Mouse (Mus musculus): ENCODE measurements around the gene 1700003F12Rik. TPM values are rescaled to one million over a fixed set of nuclear protein-coding genes. Genes with fewer than 3 reads are reported as not detected.

Gene 1700003F12Rik
- polyA plus RNA-seq, 1 experiment, result 0.32 TPM

DNA sequence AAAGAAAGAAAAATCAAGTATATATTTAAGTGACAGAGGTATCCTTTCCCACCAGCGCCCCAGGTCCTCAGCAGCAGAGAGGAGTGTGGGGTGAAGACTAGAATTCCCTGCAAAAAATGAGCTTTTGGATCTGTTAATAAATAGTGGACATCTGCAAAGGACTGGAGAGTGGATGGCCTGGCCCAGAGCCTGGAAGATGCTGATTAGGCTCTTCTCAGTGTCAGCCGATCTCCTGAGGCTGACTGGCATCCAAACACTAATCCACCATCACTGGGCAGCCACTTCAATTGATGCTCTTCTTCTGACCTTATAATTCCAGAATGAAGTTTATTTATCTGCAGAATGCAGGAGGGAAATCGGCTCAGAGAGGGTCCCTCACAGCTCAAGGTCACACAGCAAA lies 26.1 kb downstream of the 1700003F12Rik start:
- Histone ChIP-seq H3K36me3 (ENCODE audit: control insufficient read depth, insufficient read depth, low read length) (no peaks in the 10 kb centered on the region), H3K27ac (ENCODE audit: insufficient read depth, low read depth, low read length) (no peak overlapping the region), H3K4me3 (ENCODE audit: low read depth, low read length) (no peak overlapping the region), H3K4me1 (ENCODE audit: control insufficient read depth, insufficient read depth, insufficient read length, low read length) (peaks cover 5% of the 10 kb centered on the region; the same call in 1 of the 2 replicates), H3K27me3 (ENCODE audit: control insufficient read depth, insufficient read depth, low read length) (no peaks in the 10 kb centered on the region)
- TF ChIP-seq POLR2A (IDR thresholded peaks at IDR 0.05; ENCODE audit: low read depth, low read length), result no peak
- TF ChIP-seq CTCF (IDR thresholded peaks at IDR 0.05; ENCODE audit: extremely low read depth, insufficient read length, insufficient replicate concordance, low read depth, low read length), result no peak
- 79% methylated on average over 3 of the region's 3 CpGs for WGBS

DNA sequence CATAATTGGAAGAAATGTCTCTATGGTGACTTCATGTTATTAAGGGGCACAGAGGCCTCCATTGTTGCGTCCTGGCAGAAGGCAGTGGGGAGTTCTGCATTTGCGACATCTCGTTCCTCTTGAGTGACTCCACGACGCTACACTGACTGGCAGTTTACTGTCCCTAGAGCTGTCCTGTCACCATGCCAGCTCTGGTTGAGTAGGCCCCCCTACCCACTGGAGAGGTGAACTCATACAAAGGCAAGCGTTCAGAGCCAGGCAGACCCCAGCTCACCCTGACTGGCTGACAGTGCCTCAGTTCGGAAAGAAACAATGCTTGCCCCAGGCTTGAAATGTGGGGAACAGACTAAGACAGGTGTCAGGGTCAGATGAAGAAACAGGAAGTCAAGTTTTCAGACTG lies 27.4 kb downstream of the 1700003F12Rik start:
- no peaks in the 10 kb centered on the region for H3K36me3 ChIP-seq (ENCODE audit: control insufficient read depth, insufficient read depth, low read length)
- no peak for TF ChIP-seq POLR2A (IDR thresholded peaks at IDR 0.05; ENCODE audit: low read depth, low read length)
- no peak for TF ChIP-seq CTCF (IDR thresholded peaks at IDR 0.05; ENCODE audit: extremely low read depth, insufficient read length, insufficient replicate concordance, low read depth, low read length)
- no peaks in the 10 kb centered on the region for H3K4me1 ChIP-seq (ENCODE audit: control insufficient read depth, insufficient read depth, insufficient read length, low read length)
- WGBS, result 78% methylated on average over 7 of the region's 7 CpGs
- no peaks in the 10 kb centered on the region for H3K27me3 ChIP-seq (ENCODE audit: control insufficient read depth, insufficient read depth, low read length)
- no peak overlapping the region for H3K27ac ChIP-seq (ENCODE audit: insufficient read depth, low read depth, low read length)
- no peak overlapping the region for H3K4me3 ChIP-seq (ENCODE audit: low read depth, low read length)

DNA sequence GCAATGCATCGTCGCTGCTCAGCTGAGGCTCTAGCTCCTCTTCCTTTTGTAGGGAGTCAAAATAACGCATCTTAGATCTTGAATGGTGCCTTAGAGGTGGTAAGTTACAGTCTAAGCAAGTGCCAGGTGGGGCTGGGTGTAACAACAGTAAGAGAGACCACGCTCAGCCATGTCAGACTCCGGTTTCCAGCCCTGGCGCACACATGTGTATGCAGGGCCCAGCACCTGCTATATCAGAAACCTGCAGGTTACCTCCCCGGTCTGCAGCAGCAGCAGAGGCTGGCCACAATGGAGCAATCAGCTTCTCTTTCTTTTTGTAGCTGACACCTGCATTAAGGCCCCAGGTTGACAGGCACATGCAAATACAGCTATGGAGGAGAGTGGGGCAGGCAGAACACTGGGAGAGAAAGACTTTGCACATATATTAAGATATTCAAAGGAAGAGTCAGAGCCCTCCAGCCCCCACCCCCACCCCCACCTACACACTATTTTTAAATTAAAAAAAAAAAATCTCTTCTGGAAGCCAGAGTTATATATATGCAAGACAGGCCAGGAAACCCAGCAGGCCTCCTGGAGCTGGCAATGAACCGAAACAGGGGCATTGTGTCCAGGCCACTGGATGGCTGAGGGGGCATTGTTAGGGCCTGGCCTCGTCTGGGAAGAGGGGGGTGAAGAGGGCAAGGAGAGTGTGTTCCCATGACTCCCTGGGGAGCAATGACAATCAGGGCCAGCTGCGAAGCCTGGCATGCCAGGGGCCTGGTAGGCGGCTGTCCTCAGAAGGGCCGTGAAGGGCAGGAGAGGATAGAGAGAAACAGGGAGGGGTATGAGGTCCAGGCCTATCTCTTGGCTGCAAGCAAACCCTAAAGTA lies 30.2 kb downstream of the 1700003F12Rik start:
- Histone ChIP-seq H3K4me3 (ENCODE audit: low read depth, low read length) (no peak overlapping the region), H3K27me3 (ENCODE audit: control insufficient read depth, insufficient read depth, low read length) (no peaks in the 10 kb centered on the region), H3K27ac (ENCODE audit: insufficient read depth, low read depth, low read length) (no peak overlapping the region), H3K36me3 (ENCODE audit: control insufficient read depth, insufficient read depth, low read length) (no peaks in the 10 kb centered on the region), H3K4me1 (ENCODE audit: control insufficient read depth, insufficient read depth, insufficient read length, low read length) (0 out of 2 replicates have a peak, but pooled peaks cover 3% of the 10 kb centered on the region)
- no peak for TF ChIP-seq POLR2A (IDR thresholded peaks at IDR 0.05; ENCODE audit: low read depth, low read length)
- no peak for TF ChIP-seq CTCF (IDR thresholded peaks at IDR 0.05; ENCODE audit: extremely low read depth, insufficient read length, insufficient replicate concordance, low read depth, low read length)
- 76% methylated on average over 12 of the region's 12 CpGs for WGBS

DNA sequence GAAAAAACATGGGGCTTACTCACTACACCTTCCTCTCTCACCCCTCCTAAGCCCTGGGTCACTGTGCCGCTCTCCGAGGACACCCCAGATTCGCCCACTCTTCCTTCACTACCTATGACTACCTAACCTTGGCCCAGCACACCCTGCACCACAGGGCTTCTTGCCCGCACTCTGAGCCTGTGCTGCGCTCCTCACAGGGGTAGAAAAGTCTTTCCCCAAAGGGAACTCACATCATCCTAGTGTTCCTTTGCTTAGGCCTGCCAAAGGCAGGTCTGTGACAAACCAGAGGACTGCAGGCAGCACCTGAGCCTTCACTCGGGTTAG lies 30.8 kb downstream of the 1700003F12Rik start:
- H3K36me3 ChIP-seq (ENCODE audit: control insufficient read depth, insufficient read depth, low read length), result no peaks in the 10 kb centered on the region
- no peak overlapping the region for H3K27ac ChIP-seq (ENCODE audit: insufficient read depth, low read depth, low read length)
- H3K4me1 ChIP-seq (ENCODE audit: control insufficient read depth, insufficient read depth, insufficient read length, low read length), result 0 out of 2 replicates have a peak, but pooled peaks cover 3% of the 10 kb centered on the region
- TF ChIP-seq CTCF (IDR thresholded peaks at IDR 0.05; ENCODE audit: extremely low read depth, insufficient read length, insufficient replicate concordance, low read depth, low read length) (no peak), POLR2A (IDR thresholded peaks at IDR 0.05; ENCODE audit: low read depth, low read length) (no peak)
- H3K27me3 ChIP-seq (ENCODE audit: control insufficient read depth, insufficient read depth, low read length), result no peaks in the 10 kb centered on the region
- no peak overlapping the region for H3K4me3 ChIP-seq (ENCODE audit: low read depth, low read length)
- WGBS, result 95% methylated on average over 6 of the region's 6 CpGs

DNA sequence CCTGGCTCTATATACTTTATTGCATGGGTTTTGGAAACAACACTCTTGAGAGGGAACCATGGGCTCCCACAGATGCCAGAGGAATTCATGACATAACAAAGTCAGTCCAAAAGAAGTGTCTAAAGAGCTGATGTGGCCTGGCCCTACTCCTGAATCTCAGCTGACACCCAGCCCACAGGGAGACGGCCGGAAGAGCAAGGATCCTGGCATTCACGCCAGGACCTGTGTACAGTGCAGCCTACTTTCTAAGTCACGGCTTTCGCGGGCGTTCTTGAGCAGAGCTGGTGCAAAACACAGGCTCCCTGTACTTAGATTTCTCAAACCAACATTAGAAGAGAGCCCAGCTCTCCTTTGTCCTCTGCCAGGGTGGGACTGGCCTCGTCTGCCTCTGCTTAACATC lies 33.7 kb downstream of the 1700003F12Rik start:
- TF ChIP-seq CTCF (IDR thresholded peaks at IDR 0.05; ENCODE audit: extremely low read depth, insufficient read length, insufficient replicate concordance, low read depth, low read length) (no peak), POLR2A (IDR thresholded peaks at IDR 0.05; ENCODE audit: low read depth, low read length) (no peak)
- Histone ChIP-seq H3K27me3 (ENCODE audit: control insufficient read depth, insufficient read depth, low read length) (no peaks in the 10 kb centered on the region), H3K36me3 (ENCODE audit: control insufficient read depth, insufficient read depth, low read length) (no peaks in the 10 kb centered on the region), H3K4me3 (ENCODE audit: low read depth, low read length) (no peak overlapping the region), H3K4me1 (ENCODE audit: control insufficient read depth, insufficient read depth, insufficient read length, low read length) (0 out of 2 replicates have a peak, but pooled peaks cover 3% of the 10 kb centered on the region), H3K27ac (ENCODE audit: insufficient read depth, low read depth, low read length) (no peak overlapping the region)
- WGBS, result 76% methylated on average over 8 of the region's 8 CpGs

DNA sequence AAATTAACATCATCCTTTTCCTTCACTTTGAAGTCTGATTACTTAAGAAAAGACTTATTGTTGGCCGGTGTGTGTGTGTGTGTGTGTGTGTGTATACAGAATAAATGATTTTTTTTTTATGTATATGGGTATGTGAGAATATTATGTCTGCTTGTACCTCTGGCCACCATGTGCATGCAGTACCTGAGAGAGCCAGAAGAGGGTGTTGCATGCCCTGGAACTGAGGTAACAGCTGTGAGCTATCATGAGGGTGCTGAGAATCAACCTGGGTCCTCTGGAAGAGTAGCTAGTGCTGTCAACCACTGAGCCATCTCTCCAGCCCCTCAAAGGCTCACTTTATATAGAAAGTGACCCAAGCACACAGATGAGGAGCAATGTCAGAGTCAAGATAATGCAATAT lies 34.5 kb downstream of the 1700003F12Rik start:
- Histone ChIP-seq H3K4me3 (ENCODE audit: low read depth, low read length) (no peak overlapping the region), H3K27ac (ENCODE audit: insufficient read depth, low read depth, low read length) (no peak overlapping the region), H3K4me1 (ENCODE audit: control insufficient read depth, insufficient read depth, insufficient read length, low read length) (0 out of 2 replicates have a peak, but pooled peaks cover 3% of the 10 kb centered on the region), H3K36me3 (ENCODE audit: control insufficient read depth, insufficient read depth, low read length) (no peaks in the 10 kb centered on the region), H3K27me3 (ENCODE audit: control insufficient read depth, insufficient read depth, low read length) (no peaks in the 10 kb centered on the region)
- 97% methylated on average over 1 of the region's 1 CpGs for WGBS
- no peak for TF ChIP-seq CTCF (IDR thresholded peaks at IDR 0.05; ENCODE audit: extremely low read depth, insufficient read length, insufficient replicate concordance, low read depth, low read length)
- no peak for TF ChIP-seq POLR2A (IDR thresholded peaks at IDR 0.05; ENCODE audit: low read depth, low read length)
